ENCODE assay signal across 8 mouse cellular contexts in the genomic region with DNA sequence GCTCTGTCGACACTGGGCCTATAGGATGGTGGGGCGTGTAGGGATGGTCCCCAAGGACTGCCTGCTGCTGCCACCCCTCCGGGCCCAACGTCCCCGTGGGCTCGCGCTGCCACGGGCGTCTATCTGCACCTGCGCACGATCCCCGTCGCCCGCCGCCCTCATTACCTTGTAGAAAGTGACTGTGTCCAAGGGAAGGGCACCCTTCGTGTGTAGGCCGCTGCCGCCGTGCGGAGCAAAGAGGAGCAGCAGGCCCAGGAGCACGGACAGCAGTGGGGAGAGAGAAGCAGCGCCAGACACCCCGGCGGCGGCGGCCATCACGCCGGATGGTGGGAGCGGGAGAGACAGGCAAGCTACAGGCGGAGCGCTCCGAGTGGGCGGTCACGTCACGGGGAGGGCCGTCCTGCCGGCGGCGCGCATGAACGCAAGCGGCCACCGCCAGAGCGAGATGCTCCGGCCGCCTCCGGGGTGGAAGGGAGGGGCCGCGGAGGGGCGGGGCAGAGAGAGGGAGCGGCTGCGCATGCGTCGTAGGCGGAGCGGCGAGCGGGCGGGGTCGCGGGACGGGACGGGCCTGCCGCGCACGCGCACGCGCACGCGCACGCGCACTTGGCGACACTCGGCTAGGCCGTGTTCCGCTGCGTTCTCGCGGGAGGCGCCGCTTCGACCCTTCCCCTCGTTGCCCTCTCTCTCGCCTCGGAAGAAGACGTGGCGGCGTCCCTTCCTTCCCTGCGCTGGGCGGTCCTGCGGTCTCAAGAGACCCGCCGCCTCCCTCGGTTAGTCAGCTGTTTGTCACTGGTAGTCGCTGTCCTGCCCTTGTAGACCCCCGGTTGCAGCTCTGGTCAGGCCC. TPM values are rescaled to one million over a fixed set of nuclear protein-coding genes. Genes with fewer than 3 reads are reported as not detected.
DNase-seq lines count a peak whose midpoint lies in the region; ATAC-seq lines count a peak whose summit lies in the region.

A gene (minus strand): TSS at position 481 of the 844 bp plus-strand sequence.

- peak; percentile 91 for ATAC-seq in inflammation-experienced regulatory T-cells, adult 6 months
- peak; percentile 78 for ATAC-seq in megakaryocyte-erythroid progenitor cell, adult 5-6 weeks (replicated peaks; ENCODE audit: low FRiP score, low TSS enrichment, poor library complexity, severe bottlenecking)

- peak; percentile 98 for DNase-seq in adipocyte (ENCODE audit: low spot score)
- DNase-seq in embryo, embryonic 10 days (ENCODE audit: low spot score) = peak; percentile 99
- peak; percentile 99 for DNase-seq in gastrocnemius, postnatal 14 days
- DNase-seq in left cerebral cortex, postnatal 10 days (ENCODE audit: extremely low spot score in 1 of 2, low spot score in 2 of 2) = peak; percentile 97 to 99
- DNase-seq in right cerebral cortex, postnatal 25 days = peak; percentile 100
- DNase-seq in urinary bladder, postnatal 4 days (ENCODE audit: low spot score in 2 of 2) = peak; percentile 99

- intact Hi-C loops in gastrocnemius, postnatal 14 days (cut with DNase I; ENCODE audit: low total_unique reads) = no loop called here
- intact Hi-C loops in left cerebral cortex, postnatal 10 days (cut with DNase I) = no loop called here

RNA-seq across cellular contexts. Expression of the gene that starts here (rescaled TPM):
- total RNA-seq in gastrocnemius, postnatal 14 days (2021) = 10 to 100 TPM; 50.7 to 61.3 TPM
- 10 to 100 TPM; 70.3 to 77.7 (median 74.5) TPM for polyA plus RNA-seq in inflammation-experienced regulatory T-cells, adult 6 months (2017; shearing (Covaris generic))
- 100 to 1,000 TPM; 172 to 181 TPM for total RNA-seq in left cerebral cortex, postnatal 10 days (2021)
- total RNA-seq in megakaryocyte-erythroid progenitor cell, adult 5-6 weeks (2014; fragmentation: Nextera tagmentation) = 191 and 257 TPM in 2 replicates
- 422 and 491 TPM in 2 replicates for total RNA-seq in megakaryocyte-erythroid progenitor cell, adult 5-6 weeks (2017)

Comparison
In these comparisons a context has a peak if more than half of its experiments do, and no peak if none do; other contexts are left out.
1. Peak in every context shown above with its lines: DNase-seq and ATAC-seq.